Mouse (Mus musculus) CH12.LX (cell line): Measurements from ENCODE around the gene Rhobtb3. TPM values are rescaled to one million over a fixed set of nuclear protein-coding genes. Genes with fewer than 3 reads are reported as not detected.
"Not testable (repeated sequence)": the region's sequence is repeated elsewhere in the genome, so short reads cannot be mapped to it uniquely, and the experiment has no call there.

Experiments
- DNase-seq: peaks from one replicate; pipeline ENCODE4 v3.0.0-alpha.2; 2013; ENCODE audit errors: extremely low read depth
- H3K27ac ChIP-seq: 2 replicates; pipeline ENCODE4 v1.5.1; 2012; ENCODE audit warnings: low read depth, mild to moderate bottlenecking, control low read depth, moderate library complexity; ENCODE audit not compliant: insufficient read depth
- H3K27me3 ChIP-seq: replicated peaks from 2 replicates; pipeline ENCODE3; 2012; ENCODE audit warnings: inconsistent platforms
- H3K36me3 ChIP-seq, 2 experiments: replicated peaks in 1 of 2; 2 replicates each; pipeline versions ENCODE3 to v1.6.1; 2012; ENCODE audit warnings: inconsistent platforms in 1 of 2, low read length in 1 of 2, mild to moderate bottlenecking in 1 of 2, mixed read lengths in 1 of 2, moderate library complexity in 1 of 2; ENCODE audit not compliant: control insufficient read depth in 1 of 2, insufficient read depth in 1 of 2
- H3K4me1 ChIP-seq, 2 experiments: 2 replicates each; pipeline ENCODE4 v1.6.1; 2012; ENCODE audit warnings: inconsistent platforms in 1 of 2, moderate library complexity in 1 of 2; ENCODE audit not compliant: insufficient read depth in 2 of 2, control insufficient read depth in 1 of 2
- H3K4me2 ChIP-seq: 2 replicates; pipeline ENCODE4 v1.6.1; 2012; ENCODE audit warnings: low read depth, mild to moderate bottlenecking, control low read depth; ENCODE audit not compliant: poor library complexity, insufficient read depth, severe bottlenecking
- H3K4me3 ChIP-seq, 3 experiments: fragments of 150-350 bp in 1 of 3; sonication (generic) in 1 of 3; replicated peaks in 1 of 3; 2 replicates each; pipeline versions ENCODE3 to v1.5.1; 2011 to 2012; ENCODE audit warnings: low read depth in 2 of 3, low read length in 2 of 3, mild to moderate bottlenecking in 2 of 3, moderate library complexity in 2 of 3, control low read depth in 1 of 3, improper control_type of control experiment in 1 of 3, inconsistent platforms in 1 of 3, mixed read lengths in 1 of 3; ENCODE audit not compliant: poor library complexity in 1 of 3
- H3K79me2 ChIP-seq: replicated peaks from 2 replicates; pipeline ENCODE4 v1.6.1; 2012; ENCODE audit warnings: mild to moderate bottlenecking, moderate library complexity; ENCODE audit not compliant: control insufficient read depth, poor library complexity, insufficient read depth, severe bottlenecking; ENCODE audit errors: extremely low read depth
- H3K9ac ChIP-seq: 2 replicates; pipeline ENCODE4 v1.6.1; 2012; ENCODE audit warnings: low read depth, mild to moderate bottlenecking, control low read depth, moderate library complexity; ENCODE audit not compliant: insufficient read depth
- H3K9me3 ChIP-seq: replicated peaks from 2 replicates; pipeline ENCODE3; 2012; ENCODE audit warnings: low read length, inconsistent platforms, mixed read lengths
- BHLHE40 ChIP-seq: IDR thresholded peaks from 2 replicates; pipeline ENCODE4 v1.6.1; 2011; ENCODE audit warnings: mild to moderate bottlenecking, low read depth, low read length, improper control_type of control experiment
- CTCF ChIP-seq, 2 experiments: IDR thresholded peaks in 1 of 2; conservative IDR thresholded peaks in 1 of 2; 2 replicates each; pipeline ENCODE4 v1.5.1; 2011 to 2012; ENCODE audit warnings: low read depth in 2 of 2, low read length in 2 of 2, improper control_type of control experiment in 1 of 2, inconsistent platforms in 1 of 2, mild to moderate bottlenecking in 1 of 2, moderate library complexity in 1 of 2
- EP300 ChIP-seq: IDR thresholded peaks from 2 replicates; pipeline ENCODE4 v1.6.1; 2011; ENCODE audit warnings: low read length, improper control_type of control experiment
- ETS1 ChIP-seq: conservative IDR thresholded peaks from 2 replicates; pipeline ENCODE4 v1.6.1; 2012; ENCODE audit warnings: low read depth, mild to moderate bottlenecking, inconsistent platforms, low read length, improper control_type of control experiment, moderate library complexity
- GABPA ChIP-seq: IDR thresholded peaks from 2 replicates; pipeline ENCODE4 v1.6.1; 2012; ENCODE audit warnings: low read depth, low read length, improper control_type of control experiment, inconsistent platforms; ENCODE audit not compliant: insufficient replicate concordance
- HCFC1 ChIP-seq: IDR thresholded peaks from 2 replicates; pipeline ENCODE4 v1.6.1; 2012; ENCODE audit warnings: low read depth, mild to moderate bottlenecking, inconsistent platforms, low read length, improper control_type of control experiment
- JUN ChIP-seq: IDR thresholded peaks from 2 replicates; pipeline ENCODE4 v1.6.1; 2011; ENCODE audit warnings: low read depth, mild to moderate bottlenecking, low read length, improper control_type of control experiment, moderate library complexity; ENCODE audit not compliant: insufficient read depth
- KAT2A ChIP-seq: IDR thresholded peaks from 2 replicates; pipeline ENCODE4 v1.6.1; 2012; ENCODE audit warnings: low read length, improper control_type of control experiment, inconsistent platforms; ENCODE audit not compliant: insufficient replicate concordance
- MAFK ChIP-seq: IDR thresholded peaks from 2 replicates; pipeline ENCODE4 v1.6.1; 2011; ENCODE audit warnings: low read length, improper control_type of control experiment; ENCODE audit not compliant: insufficient replicate concordance
- MXI1 ChIP-seq: IDR thresholded peaks from 2 replicates; pipeline ENCODE4 v1.6.1; 2011; ENCODE audit warnings: mild to moderate bottlenecking, low read depth, low read length, improper control_type of control experiment
- NRF1 ChIP-seq: IDR thresholded peaks from 2 replicates; pipeline ENCODE4 v1.6.1; 2014; ENCODE audit warnings: low read depth, mild to moderate bottlenecking, inconsistent platforms, low read length, improper control_type of control experiment, moderate library complexity
- POLR2AphosphoS2 ChIP-seq: IDR thresholded peaks from 2 replicates; pipeline ENCODE4 v1.6.1; 2011; ENCODE audit warnings: low read depth, low read length, improper control_type of control experiment
- RAD21 ChIP-seq: IDR thresholded peaks from 2 replicates; pipeline ENCODE4 v1.6.1; 2011; ENCODE audit warnings: low read depth, mild to moderate bottlenecking, low read length, improper control_type of control experiment, moderate library complexity
- RCOR1 ChIP-seq: conservative IDR thresholded peaks from 2 replicates; pipeline ENCODE4 v1.6.1; 2012; ENCODE audit warnings: low read depth, mild to moderate bottlenecking, inconsistent platforms, low read length, improper control_type of control experiment
- SMC3 ChIP-seq: IDR thresholded peaks from 2 replicates; pipeline ENCODE4 v1.6.1; 2011; ENCODE audit warnings: low read depth, low read length, improper control_type of control experiment
- TBP ChIP-seq: conservative IDR thresholded peaks from 2 replicates; pipeline ENCODE4 v1.6.1; 2011; ENCODE audit warnings: low read depth, low read length, improper control_type of control experiment
- USF1 ChIP-seq: IDR thresholded peaks from 2 replicates; pipeline ENCODE4 v1.6.1; 2014; ENCODE audit warnings: low read depth, mild to moderate bottlenecking, inconsistent platforms, low read length, improper control_type of control experiment
- ZC3H11A ChIP-seq: IDR thresholded peaks from 2 replicates; pipeline ENCODE4 v1.6.1; 2012; ENCODE audit warnings: low read depth, mild to moderate bottlenecking, inconsistent platforms, low read length, improper control_type of control experiment
- ZNF384 ChIP-seq: IDR thresholded peaks from 2 replicates; pipeline ENCODE4 v1.6.1; 2012; ENCODE audit warnings: low read depth, low read length, improper control_type of control experiment, inconsistent platforms
- dilution Hi-C: fragments of 300-500 bp; cut with MboI; formaldehyde crosslinking; loops from 2 replicates; pipeline ENCODE4 v1.14.3; 2020; ENCODE audit warnings: low sequenced_read_pairs; ENCODE audit not compliant: extremely low pct_unique_long_range_greater_than_20kb, extremely low pct_ligation_motif_present
- in situ Hi-C: fragments of 300-500 bp; cut with MboI; formaldehyde crosslinking; loops from 3 replicates; pipeline ENCODE4 v1.14.3; 2019; ENCODE audit warnings: low sequenced_read_pairs, low pct_ligation_motif_present, low pct_unique_long_range_greater_than_20kb, mixed read lengths
- polyA plus RNA-seq: library from polyadenylated mRNA; unstranded; fragments of >175 nt; gene quantifications from 2 replicates; pipeline ENCODE4 v1.2.1, GENCODE M21; 2012; ENCODE audit warnings: low read depth; ENCODE audit not compliant: insufficient read length
- total RNA-seq, 2 experiments: library from RNA; depleted of rRNA; stranded (reverse); fragments of 300-350 nt in 1 of 2; fragments of >200 nt in 1 of 2; gene quantifications; 2 replicates each; pipeline ENCODE4 v1.2.3; 2012 to 2014

The Rhobtb3 gene
- total and polyA plus RNA-seq, 3 experiments = 2.0 to 3.6 (median 3.4) TPM

- dilution Hi-C loops (no loop called here), in situ Hi-C loops (no loop called here)
- peak overlapping the region; percentile 6; the same call in 1 of the 2 replicates for H3K27ac ChIP-seq
- H3K79me2 ChIP-seq = no peaks in the 10 kb centered on the region
- H3K4me2 ChIP-seq = no peak overlapping the region
- peaks cover 10 to 31% of the 10 kb centered on the region in 2 experiments; a peak in 3 of 4 replicates for H3K4me1 ChIP-seq
- no peak for TF ChIP-seq CTCF (conservative IDR thresholded peaks at IDR 0.05 in 1 of 2, IDR thresholded peaks at IDR 0.05 in 1 of 2; ENCODE audit: low read depth in 2 of 2, low read length in 2 of 2)
- no peak for TF ChIP-seq POLR2AphosphoS2
- TF ChIP-seq EP300 = no peak
- TF ChIP-seq ZC3H11A = no peak
- no peak for TF ChIP-seq RCOR1
- no peak for TF ChIP-seq TBP
- TF ChIP-seq MXI1 = no peak
- TF ChIP-seq USF1 = no peak
- H3K27me3 ChIP-seq = no peaks in the 10 kb centered on the region
- no peaks in the 10 kb centered on the region for H3K9me3 ChIP-seq
- H3K4me3 ChIP-seq = no peak overlapping the region
- no peak overlapping the region for H3K9ac ChIP-seq
- no peak for DNase-seq
- no peaks in the 10 kb centered on the region for H3K36me3 ChIP-seq
These were observed 39.1 kb downstream of the Rhobtb3 start for GRCm38 (mm10) chr13:75904660-75905059.

GRCm38 (mm10) chr13:75900928-75901327 is 42.8 kb downstream of the Rhobtb3 start:
- H3K9ac ChIP-seq, H3K36me3 ChIP-seq, H3K4me3 ChIP-seq, H3K27ac ChIP-seq, in situ Hi-C loops, H3K27me3 ChIP-seq, H3K9me3 ChIP-seq, DNase-seq, dilution Hi-C loops, H3K79me2 ChIP-seq, H3K4me2 ChIP-seq: not testable (repeated sequence)
- TF ChIP-seq CTCF (conservative IDR thresholded peaks at IDR 0.05 in 1 of 2, IDR thresholded peaks at IDR 0.05 in 1 of 2; ENCODE audit: low read depth in 2 of 2, low read length in 2 of 2) = peak in 1 of 2 experiments; percentile 65; a peak in 2 of 4 replicates
- peak; percentile 34 for TF ChIP-seq RAD21
- TF ChIP-seq SMC3 = peak; percentile 23; the same call in 1 of the 2 replicates
- peaks cover 10 to 22% of the 10 kb centered on the region in 2 experiments; a peak in 3 of 4 replicates for H3K4me1 ChIP-seq

DNA sequence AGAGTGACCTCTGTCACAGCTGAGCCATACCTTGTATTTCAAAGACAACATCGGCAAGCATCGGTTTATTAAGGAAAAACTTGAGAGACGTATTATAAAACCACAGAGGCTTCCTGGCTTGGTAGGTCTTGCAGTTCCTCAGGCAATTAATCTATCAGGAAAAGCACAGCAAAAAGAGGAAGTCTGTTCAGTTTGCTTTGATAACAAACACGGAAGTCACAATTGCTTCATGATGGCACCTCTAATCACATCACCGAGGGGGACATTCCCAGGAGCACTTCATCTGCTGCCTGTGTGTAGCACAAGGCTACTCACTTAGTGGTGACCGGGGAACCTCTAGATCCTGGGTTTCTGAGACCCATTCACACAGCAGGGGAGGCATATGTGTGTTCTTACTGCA is 50.8 kb downstream of the Rhobtb3 start:
- H3K4me3 ChIP-seq = no peak overlapping the region
- H3K79me2 ChIP-seq = no peaks in the 10 kb centered on the region
- H3K9ac ChIP-seq = no peak overlapping the region
- dilution Hi-C loops (no loop called here), in situ Hi-C loops (loop anchor here (25.0 kb wide), 1 partner anchor 1031 kb away; no protein-coding TSS in a partner anchor)
- H3K27ac ChIP-seq = no peak overlapping the region
- no peaks in the 10 kb centered on the region for H3K36me3 ChIP-seq
- H3K4me2 ChIP-seq = no peak overlapping the region
- H3K9me3 ChIP-seq = no peaks in the 10 kb centered on the region
- DNase-seq = no peak
- no peaks in the 10 kb centered on the region for H3K27me3 ChIP-seq
- H3K4me1 ChIP-seq = no peaks in the 10 kb centered on the region
- TF ChIP-seq JUN (no peak), EP300 (no peak), SMC3 (no peak), KAT2A (no peak), ZNF384 (no peak), USF1 (no peak), MAFK (no peak), HCFC1 (no peak), BHLHE40 (no peak), NRF1 (no peak), RAD21 (no peak), GABPA (no peak), CTCF (conservative IDR thresholded peaks at IDR 0.05 in 1 of 2, IDR thresholded peaks at IDR 0.05 in 1 of 2; ENCODE audit: low read depth in 2 of 2, low read length in 2 of 2) (no peak), ETS1 (no peak)
